Mouse (Mus musculus): ENCODE results near the gene Kat6b. TPM values are rescaled to one million over a fixed set of nuclear protein-coding genes. Genes with fewer than 3 reads are reported as not detected.

Gene Kat6b
- total RNA-seq, 2 experiments from 2014 or later = 38.7 to 39.5 TPM

DNA sequence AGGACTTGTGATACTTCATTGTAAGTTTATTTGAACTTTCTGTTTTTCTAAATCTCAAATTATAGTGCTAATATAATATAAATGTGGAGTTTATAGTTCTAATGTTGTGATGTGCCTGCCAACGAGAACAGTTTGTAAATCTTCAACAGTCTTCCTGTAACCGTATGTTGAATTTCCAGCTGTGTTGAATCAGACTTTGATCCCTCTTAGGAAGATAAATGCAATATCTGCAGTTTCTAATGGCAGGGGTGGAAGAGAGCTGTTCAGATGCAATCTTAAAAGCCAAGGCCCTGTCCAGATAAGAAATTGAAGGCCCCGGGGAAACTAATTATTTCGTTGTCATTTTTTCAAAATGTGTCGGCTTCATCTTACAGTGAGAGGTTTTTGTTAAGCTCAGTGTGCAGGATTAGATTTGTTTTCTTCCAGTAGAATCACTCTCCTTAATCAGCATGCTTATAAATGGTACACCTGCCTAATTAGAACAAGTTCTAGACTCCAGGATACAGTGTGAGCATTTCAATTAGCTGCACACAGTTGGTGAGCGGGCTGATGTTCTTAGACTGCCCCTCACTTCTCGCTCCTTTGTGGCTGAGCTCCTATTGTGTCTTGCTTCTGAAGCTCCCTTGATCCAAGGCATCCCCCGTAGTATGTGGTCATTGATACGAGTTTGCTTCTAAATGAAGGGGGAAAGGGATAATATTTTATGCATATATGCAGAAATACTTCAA is 118.4 kb downstream of the Kat6b start:
- DNase-seq = no peak

DNA sequence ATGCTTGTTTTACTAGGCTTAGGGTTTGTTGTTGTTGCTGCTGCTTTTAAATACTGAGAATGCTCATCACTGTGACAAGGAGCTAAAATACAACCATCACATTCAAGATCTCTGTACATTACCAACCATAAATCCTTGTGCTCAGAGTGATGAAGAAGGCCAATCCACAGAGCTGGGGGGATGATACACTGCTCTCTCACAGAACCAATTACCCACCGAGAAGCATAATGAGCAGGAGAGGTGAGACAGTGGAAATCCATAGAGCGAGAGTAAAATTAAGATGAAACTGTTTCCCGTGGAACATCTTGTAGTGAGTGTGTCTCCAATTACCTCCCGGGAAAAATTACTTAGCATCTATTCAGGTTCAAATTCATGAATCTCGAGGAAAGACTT is 118.9 kb downstream of the Kat6b start:
- DNase-seq = no peak

DNA sequence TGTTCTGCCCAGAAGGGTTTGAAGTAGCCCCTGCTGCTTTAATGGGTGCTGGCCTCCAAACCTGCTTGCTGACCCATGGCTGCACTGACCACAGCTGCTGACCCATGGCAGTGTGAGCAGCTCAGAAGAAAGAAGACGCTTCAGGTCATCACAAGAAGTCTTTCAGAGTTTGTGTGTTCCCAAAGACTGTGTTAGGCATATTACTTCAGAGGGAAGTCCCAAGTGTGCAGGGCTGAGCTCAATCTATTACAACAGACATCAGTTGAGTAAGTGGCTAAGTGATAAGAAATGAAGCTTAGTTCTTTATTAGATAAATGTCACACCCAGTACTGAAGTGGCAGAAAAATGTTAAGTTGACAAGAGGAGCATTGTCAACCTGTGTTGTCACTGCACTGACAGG is 119.4 kb downstream of the Kat6b start:
- DNase-seq = no peak

DNA sequence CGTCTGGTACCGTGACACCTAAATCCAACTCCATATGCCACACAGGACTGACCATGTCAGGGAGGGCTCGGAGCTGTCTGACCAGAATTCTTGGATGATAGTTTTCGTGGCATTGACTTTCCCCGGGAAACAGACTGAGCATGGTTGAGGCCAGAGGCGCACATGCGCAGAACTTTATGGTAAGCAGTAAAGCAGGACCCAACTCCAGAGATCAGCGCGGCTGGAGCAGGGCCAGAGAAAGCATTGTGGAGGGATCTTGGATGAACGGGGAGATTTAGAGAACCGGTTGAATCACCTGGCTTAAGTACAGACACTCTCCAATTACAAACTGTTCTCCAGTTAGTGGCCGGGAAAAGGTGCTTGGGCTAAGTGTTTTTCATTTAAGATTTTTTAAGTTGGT is 120.9 kb downstream of the Kat6b start:
- DNase-seq = no peak

GRCm38 (mm10) chr14:21602937-21603336 is 121.7 kb downstream of the Kat6b start:
- DNase-seq = no peak

DNA sequence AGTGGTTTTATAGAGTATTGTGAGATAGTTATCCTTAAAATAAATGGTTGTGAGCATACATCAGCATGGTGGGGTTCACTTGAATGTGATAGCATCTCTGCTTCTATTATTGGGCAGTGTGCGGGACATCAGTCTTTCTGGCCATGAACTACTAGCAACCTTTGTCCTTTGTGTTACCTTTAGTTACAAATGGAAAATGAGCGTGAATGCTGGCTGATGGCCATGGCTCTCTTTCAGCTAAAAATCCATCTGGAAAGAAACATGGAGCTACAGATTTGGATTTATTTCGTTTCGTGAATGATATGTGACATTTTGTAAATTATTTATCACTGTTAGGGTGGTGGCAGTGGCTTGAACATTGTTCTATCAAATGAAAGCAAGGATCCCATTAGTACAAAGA is 126.5 kb downstream of the Kat6b start:
- no peak for DNase-seq

DNA sequence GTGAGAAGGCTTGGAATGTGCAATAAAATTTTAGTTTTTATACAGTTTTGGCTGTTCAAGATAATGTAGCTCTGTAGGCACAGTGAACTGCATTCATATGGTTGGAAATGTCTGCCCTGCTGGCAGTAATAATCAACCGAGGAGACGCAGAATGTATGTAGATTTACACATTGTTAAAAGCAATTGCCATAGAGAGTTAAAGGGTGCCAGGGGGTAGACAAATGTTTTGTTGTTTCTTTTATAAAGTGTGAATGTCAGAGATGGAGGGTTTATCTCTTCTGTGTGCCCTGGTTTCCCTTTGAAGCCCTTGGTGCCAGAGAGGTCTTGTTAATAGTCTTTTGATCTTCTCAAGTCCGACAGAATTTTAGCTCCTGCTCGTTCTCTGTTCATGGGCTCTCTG is 127.7 kb downstream of the Kat6b start:
- DNase-seq = no peak

DNA sequence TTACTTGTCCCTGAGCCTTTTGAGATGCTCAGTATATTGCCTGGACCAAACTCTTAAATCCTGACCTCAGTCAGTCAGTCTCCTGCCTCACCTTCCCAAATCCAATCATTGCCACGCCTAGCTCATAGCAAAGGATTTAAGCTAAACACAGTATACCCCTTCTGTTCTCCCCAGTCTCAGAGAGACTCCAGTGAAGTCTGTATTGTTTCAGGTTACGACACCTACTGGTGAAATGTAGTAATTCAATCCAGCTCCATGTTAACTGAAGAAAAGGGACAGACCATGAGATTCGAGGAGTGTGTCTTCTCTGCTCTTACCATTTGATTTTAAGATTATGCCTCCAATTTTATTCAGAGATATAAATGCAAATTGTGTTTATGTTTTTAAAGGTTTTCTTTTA is 129.0 kb downstream of the Kat6b start:
- DNase-seq = peak; percentile 19

DNA sequence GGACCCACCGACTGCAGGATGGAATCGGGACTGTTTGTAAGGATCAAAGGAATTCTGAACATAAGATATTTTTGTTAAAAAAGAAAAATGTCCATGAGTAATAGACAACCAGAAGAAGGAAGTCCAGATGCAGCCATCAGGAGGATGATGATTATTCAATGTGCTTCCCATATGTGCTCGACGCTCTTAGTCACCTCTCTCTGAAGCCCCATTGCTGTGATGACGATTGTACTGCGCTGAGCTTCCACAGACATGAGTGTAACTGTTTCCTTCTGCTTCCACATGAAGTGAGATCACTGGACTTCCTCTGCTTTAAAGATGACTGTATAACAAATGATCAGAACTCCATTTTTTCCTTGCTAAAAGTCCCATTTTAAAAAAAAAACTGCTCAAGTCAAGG is 131.8 kb downstream of the Kat6b start:
- DNase-seq = no peak

DNA sequence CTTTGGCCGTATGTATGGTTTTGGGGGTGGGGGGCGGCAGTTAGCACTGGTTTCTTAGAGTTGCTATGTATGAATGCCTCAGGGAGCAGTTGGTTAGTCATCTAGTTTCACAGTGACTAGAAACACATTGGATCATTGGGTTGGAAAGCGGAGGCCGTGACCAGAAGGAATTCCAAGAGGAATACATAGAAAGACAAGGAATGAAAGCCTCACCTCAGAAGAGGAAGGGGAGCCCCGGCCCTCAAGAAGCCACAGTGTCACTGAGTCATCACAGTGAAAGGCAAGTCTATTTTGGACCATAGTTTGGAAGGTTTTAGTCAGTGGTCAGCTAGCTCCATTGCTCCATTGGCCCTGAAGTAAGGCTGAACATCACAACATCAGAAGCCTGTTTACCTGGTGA is 132.9 kb downstream of the Kat6b start:
- DNase-seq = no peak

DNA sequence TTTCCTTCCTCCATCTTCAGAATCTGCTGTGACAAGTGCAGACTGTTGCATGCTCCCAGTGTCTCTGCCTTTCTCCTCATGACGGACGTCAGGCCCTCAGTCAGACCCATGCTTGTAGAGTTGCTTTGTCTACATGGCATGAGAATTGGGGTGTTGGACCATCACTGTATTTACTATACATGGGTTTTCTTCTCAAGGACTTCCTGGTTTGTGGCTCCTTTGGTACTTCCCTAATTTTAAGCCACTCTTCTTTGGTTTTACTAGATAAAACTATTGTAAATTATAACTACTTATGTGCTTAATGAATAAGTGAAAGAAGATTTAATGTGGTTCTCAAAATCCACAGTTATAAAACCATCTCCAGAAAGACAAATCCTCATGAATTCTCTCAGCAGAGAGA is 134.6 kb downstream of the Kat6b start:
- no peak for DNase-seq

- DNase-seq = no peak
These were observed 136.2 kb downstream of the Kat6b start for GRCm38 (mm10) chr14:21617221-21617980.

GRCm38 (mm10) chr14:21619951-21620350 is 138.7 kb downstream of the Kat6b start:
- DNase-seq = no peak

DNA sequence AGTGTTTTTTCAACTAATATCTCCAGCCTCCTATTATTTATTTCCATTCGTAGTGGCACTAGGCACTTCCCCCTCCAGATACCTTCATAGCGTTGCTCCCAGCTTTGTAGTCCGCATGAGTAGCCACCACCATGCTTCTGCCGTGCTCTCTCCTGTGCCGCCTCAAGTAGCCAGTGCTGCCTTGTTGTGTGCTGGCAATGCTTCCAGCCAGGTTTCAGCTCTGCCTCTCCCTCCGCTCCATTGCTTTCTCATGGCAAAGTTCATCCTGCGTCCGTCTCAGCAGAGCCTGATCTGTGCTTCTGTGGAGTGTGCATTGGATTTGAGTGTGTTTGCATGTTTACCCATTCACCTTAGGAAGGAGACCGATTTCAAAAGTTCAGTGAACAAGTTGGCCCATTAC is 144.7 kb downstream of the Kat6b start:
- no peak for DNase-seq

- no peak for DNase-seq
These were observed 150.5 kb downstream of the Kat6b start for GRCm38 (mm10) chr14:21631665-21632200.

DNA sequence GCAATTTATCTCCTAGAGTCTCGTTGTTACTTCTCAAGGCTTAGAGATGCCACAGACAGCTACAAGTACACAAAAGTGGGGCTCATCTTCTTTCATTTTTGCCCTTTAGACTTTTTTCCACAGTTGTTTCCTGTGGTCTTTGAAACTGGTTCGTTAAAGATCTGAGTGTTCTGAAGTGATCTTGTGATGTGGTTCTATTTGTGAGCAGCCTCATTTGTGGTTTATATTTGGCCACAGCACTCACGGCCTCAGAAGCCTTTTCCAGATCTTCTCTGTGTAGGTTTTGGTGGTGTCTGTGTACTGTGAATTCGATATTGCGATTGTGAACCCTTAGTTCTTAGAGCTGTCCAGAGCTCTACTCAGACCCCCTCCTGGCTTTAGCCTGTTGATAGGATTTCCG is 155.3 kb downstream of the Kat6b start:
- DNase-seq = no peak

- no peak for DNase-seq
These were observed 159.7 kb downstream of the Kat6b start for GRCm38 (mm10) chr14:21640806-21641435.

DNA sequence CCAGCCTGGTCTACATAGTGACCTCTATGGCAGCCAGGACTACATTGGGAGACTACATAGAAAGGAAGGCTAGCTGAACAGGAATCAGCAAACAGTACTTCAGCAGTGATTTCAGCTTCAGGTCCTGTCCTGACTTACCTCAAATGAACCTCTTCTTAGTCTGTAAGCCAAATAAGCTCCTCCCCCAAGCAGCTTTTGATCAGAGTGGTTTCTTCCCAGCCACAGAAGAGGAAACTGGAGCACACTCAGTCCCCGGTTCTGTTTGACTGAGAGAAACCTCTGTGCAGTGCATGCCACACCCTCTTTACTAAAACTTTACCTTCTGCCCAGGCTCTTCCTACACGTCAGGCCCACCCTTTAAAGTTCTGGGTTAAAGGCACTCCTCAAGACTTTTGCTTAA is 172.6 kb downstream of the Kat6b start:
- no peak for DNase-seq

- peak; percentile 71 for DNase-seq
These were observed 177.9 kb downstream of the Kat6b start for GRCm38 (mm10) chr14:21659155-21659554.

DNA sequence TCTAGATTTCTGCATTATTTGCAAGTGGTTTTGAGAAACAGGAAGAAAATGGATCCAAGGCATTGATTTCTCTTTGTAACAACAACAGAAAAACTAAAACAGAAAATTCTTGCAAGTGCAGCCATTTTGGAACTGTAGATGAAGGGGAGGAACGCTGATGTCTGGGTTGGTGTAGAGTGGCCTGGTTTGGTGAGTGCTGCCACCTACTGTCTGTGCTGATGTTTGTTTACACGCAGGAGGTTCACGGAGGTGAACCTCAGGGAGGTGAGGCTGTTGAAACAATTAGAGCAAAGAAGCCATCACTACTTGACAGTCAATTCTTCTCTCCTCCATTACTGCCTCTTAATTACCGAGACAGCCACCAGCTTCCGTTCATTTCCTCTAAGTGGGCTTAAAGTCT is 178.4 kb downstream of the Kat6b start:
- peak; percentile 80 for DNase-seq

DNA sequence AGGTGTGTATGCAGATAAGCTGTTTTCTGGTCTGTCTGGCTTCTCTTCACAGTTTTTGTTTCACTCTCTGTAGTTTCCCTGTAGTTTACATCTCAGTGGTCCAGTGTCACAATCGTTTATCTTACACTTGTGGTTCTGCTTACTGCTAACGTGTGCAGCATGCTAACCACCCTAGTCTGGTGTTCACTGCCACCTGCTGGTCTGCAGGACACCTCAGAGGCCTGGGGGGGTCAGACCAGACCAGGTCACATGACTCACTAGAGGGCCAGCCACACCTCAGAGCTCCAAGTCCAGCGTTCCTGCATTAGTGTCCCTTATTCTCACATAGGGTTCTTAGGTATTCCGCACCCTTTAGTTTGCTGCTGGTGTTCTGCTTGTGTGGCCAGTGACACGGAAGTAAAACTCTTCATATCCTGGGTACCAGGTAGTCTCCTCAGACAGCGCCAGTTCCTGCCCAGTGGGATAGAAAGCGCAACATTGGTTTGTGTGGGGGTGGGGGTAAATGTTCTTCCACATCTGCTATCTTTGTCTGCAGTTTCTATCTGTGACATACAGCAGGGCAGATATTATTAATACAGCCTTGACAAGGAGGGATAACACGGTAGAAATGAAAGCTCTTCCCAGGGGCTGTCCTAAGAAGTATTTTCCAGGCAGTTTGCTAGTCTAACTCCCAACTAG is 181.4 kb downstream of the Kat6b start:
- DNase-seq = peak; percentile 57

- no peak for DNase-seq
These were observed 188.0 kb downstream of the Kat6b start for GRCm38 (mm10) chr14:21669218-21669617.

All from heart, postnatal 4 days (tissue).